Mouse (Mus musculus) midbrain, embryonic 14.5 days (tissue): ENCODE results near the gene Sowahc. TPM values are rescaled to one million over a fixed set of nuclear protein-coding genes. Genes with fewer than 3 reads are reported as not detected.
A peak's percentile ranks its signal among the peaks of the same experiment; 100 is the strongest.

Experiments
- ATAC-seq: fragments of 200-750 bp; cut with Nextera tagmentation; 2 replicates; pipeline ENCODE4 v1.8.0; 2017; ENCODE audit warnings: moderate number of reproducible peaks, moderate library complexity; ENCODE audit not compliant: low FRiP score, low TSS enrichment
- DNase-seq: peaks from one replicate; pipeline ENCODE4 v3.0.0-alpha.2; 2015
- H3K27ac ChIP-seq: fragments of 300-500 bp; sonication (generic); replicated peaks from 2 replicates; pipeline ENCODE4 v1.5.1; 2014; ENCODE audit warnings: mild to moderate bottlenecking, low read depth, low read length, moderate library complexity
- H3K27me3 ChIP-seq: fragments of 300-500 bp; sonication (generic); 2 replicates; pipeline ENCODE4 v1.6.1; 2014; ENCODE audit warnings: low read length, control low read depth, mixed read lengths; ENCODE audit not compliant: control insufficient read depth, insufficient read depth
- H3K36me3 ChIP-seq: fragments of 300-500 bp; sonication (generic); 2 replicates; pipeline ENCODE4 v1.6.1; 2014; ENCODE audit warnings: low read length, control low read depth; ENCODE audit not compliant: control insufficient read depth, insufficient read depth
- H3K4me1 ChIP-seq: fragments of 300-500 bp; sonication (generic); 2 replicates; pipeline ENCODE4 v1.6.1; 2014; ENCODE audit warnings: mild to moderate bottlenecking, antibody characterized with exemption, low read length, control low read depth; ENCODE audit not compliant: control insufficient read depth, insufficient read depth
- H3K4me2 ChIP-seq: fragments of 300-500 bp; sonication (generic); 2 replicates; pipeline ENCODE4 v1.6.1; 2014; ENCODE audit warnings: mild to moderate bottlenecking, low read length, moderate library complexity
- H3K4me3 ChIP-seq: fragments of 300-500 bp; sonication (generic); replicated peaks from 2 replicates; pipeline ENCODE4 v1.5.1; 2014; ENCODE audit warnings: low read depth, low read length
- H3K9ac ChIP-seq: fragments of 300-500 bp; sonication (generic); replicated peaks from 2 replicates; pipeline ENCODE4 v1.6.1; 2014; ENCODE audit warnings: mild to moderate bottlenecking, low read length, moderate library complexity
- H3K9me3 ChIP-seq: fragments of 300-500 bp; sonication (generic); 2 replicates; pipeline ENCODE4 v1.6.1; 2016; ENCODE audit warnings: low read length, control low read depth, mixed read lengths; ENCODE audit not compliant: control insufficient read depth
- WGBS: fragments of 180-500 bp; shearing (Covaris S2); extraction: QIAGEN DNeasy Blood & Tissue Kit; methylation state at CpG from one replicate; pipeline ENCODE4 v1.1.7; 2014; 5-methylcytosine and 5-hydroxymethylcytosine counted together
- polyA plus RNA-seq: library from polyadenylated mRNA; unstranded; fragments of >200 nt; fragmentation: Nextera tagmentation; extraction: Ambion mirVana; gene quantifications from 2 replicates; pipeline ENCODE4 v1.2.1, GENCODE M21; 2014

The Sowahc gene
- polyA plus RNA-seq, 1 experiment from 2014 or later = 17.7 TPM

DNA sequence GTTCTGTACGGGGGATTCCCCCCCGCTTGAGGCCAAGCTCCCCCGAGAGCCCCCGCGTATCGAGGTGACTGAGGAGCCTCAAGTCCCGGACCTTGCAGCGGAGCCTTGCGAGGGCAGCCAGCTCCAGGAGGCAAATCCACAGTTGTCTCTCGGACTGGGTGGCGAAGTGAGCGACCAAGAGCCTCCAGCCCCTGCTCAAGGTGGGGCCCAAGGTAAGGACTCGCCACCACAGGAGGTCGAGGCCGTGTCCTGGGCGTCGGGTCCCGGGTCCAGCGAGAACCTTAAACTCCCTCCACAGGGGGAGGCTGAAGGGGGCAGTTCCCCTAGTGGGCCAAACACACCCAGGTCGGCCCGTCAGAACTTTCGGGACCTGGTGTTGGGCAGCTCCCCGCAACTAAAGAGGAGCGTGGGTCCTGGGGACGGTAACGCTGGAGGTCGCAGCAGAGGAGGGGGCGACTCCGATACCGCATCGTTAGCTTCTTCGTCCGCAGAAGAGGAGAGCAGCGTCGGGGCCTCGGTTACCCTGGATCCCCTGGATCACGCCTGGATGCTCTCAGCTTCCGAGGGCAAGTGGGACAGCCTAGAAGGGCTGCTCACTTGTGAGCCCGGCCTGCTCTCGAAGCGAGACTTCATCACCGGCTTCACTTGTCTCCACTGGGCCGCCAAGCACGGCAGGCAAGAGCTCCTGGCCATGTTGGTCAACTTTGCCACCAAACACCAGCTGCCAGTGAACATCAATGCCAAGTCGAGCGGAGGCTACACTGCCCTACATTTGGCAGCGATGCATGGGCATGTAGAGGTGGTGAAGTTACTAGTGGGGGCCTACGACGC lies 733 bp downstream of the Sowahc start:
- DNase-seq (peak; percentile 43), ATAC-seq (peak; percentile 36)
- H3K27ac ChIP-seq = peak overlapping the region; percentile 95
- peak overlapping the region; percentile 88 for H3K4me3 ChIP-seq
- H3K9ac ChIP-seq = peak overlapping the region; percentile 85
- no peaks in the 10 kb centered on the region for H3K36me3 ChIP-seq
- WGBS = 3% methylated on average over 49 of the region's 49 CpGs
- H3K4me2 ChIP-seq = peak overlapping the region; percentile 99
- no peaks in the 10 kb centered on the region for H3K9me3 ChIP-seq
- H3K27me3 ChIP-seq = no peaks in the 10 kb centered on the region
- H3K4me1 ChIP-seq = peaks cover 32% of the 10 kb centered on the region

DNA sequence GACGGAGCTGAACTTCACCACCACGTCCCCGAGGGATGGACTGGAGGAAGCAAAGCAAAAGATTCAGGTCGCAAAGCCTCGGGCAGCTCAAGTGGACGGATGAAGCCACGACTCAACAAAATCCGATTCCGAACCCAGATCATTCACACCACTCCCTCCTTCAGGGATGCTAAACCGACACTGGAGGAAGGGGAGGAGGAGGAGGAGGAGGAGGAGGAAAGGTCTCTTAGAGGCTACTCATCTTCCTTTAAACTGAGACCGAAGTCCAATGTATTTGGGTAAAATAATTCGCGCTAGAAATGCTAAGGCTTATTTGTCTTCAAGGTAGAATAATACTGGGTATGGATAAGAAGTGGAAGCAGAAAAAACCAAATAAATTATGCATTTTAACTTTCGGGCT lies 1.5 kb downstream of the Sowahc start:
- Histone ChIP-seq H3K9me3 (no peaks in the 10 kb centered on the region), H3K36me3 (no peaks in the 10 kb centered on the region), H3K27me3 (no peaks in the 10 kb centered on the region), H3K9ac (peak overlapping the region; percentile 85), H3K4me2 (peak overlapping the region; percentile 99), H3K4me1 (peaks cover 32% of the 10 kb centered on the region), H3K4me3 (peak overlapping the region; percentile 88), H3K27ac (no peak overlapping the region)
- DNase-seq = no peak
- 45% methylated on average over 14 of the region's 14 CpGs for WGBS
- no peak for ATAC-seq

GRCm38 (mm10) chr10:59223890-59224289 lies 2.1 kb downstream of the Sowahc start:
- WGBS = 52% methylated on average over 4 of the region's 4 CpGs

GRCm38 (mm10) chr10:59225137-59225536 lies 3.4 kb downstream of the Sowahc start:
- no peak overlapping the region for H3K4me3 ChIP-seq
- H3K9me3 ChIP-seq = no peaks in the 10 kb centered on the region
- WGBS = 96% methylated on average over 2 of the region's 2 CpGs
- DNase-seq = no peak
- no peak overlapping the region for H3K27ac ChIP-seq
- peak overlapping the region; percentile 5; the same call in 1 of the 2 replicates for H3K4me2 ChIP-seq
- no peaks in the 10 kb centered on the region for H3K27me3 ChIP-seq
- no peak for ATAC-seq
- no peaks in the 10 kb centered on the region for H3K36me3 ChIP-seq
- no peak overlapping the region for H3K9ac ChIP-seq
- H3K4me1 ChIP-seq = peaks cover 21% of the 10 kb centered on the region

More at GRCm38 (mm10) chr10:59223890-59224289, 2.1 kb downstream of the Sowahc start:
- peak overlapping the region; percentile 88 for H3K4me3 ChIP-seq
- peaks cover 30% of the 10 kb centered on the region for H3K4me1 ChIP-seq
- no peak overlapping the region for H3K27ac ChIP-seq
- no peak overlapping the region for H3K9ac ChIP-seq
- peak overlapping the region; percentile 99 for H3K4me2 ChIP-seq
- H3K36me3 ChIP-seq = no peaks in the 10 kb centered on the region
- no peaks in the 10 kb centered on the region for H3K27me3 ChIP-seq
- ATAC-seq = no peak
- DNase-seq = no peak
- no peaks in the 10 kb centered on the region for H3K9me3 ChIP-seq

- Histone ChIP-seq H3K9ac (no peak overlapping the region), H3K4me1 (peaks cover 7% of the 10 kb centered on the region; the same call in 1 of the 2 replicates), H3K36me3 (no peaks in the 10 kb centered on the region), H3K9me3 (no peaks in the 10 kb centered on the region), H3K4me2 (no peak overlapping the region), H3K27me3 (no peaks in the 10 kb centered on the region), H3K27ac (no peak overlapping the region), H3K4me3 (no peak overlapping the region)
- 84% methylated on average over 4 of the region's 4 CpGs for WGBS
- ATAC-seq (no peak), DNase-seq (no peak)
These were observed 7.6 kb downstream of the Sowahc start for GRCm38 (mm10) chr10:59229205-59229820.

GRCm38 (mm10) chr10:59235227-59235626 lies 13.5 kb downstream of the Sowahc start:
- H3K4me2 ChIP-seq = no peak overlapping the region
- no peak for DNase-seq

DNA sequence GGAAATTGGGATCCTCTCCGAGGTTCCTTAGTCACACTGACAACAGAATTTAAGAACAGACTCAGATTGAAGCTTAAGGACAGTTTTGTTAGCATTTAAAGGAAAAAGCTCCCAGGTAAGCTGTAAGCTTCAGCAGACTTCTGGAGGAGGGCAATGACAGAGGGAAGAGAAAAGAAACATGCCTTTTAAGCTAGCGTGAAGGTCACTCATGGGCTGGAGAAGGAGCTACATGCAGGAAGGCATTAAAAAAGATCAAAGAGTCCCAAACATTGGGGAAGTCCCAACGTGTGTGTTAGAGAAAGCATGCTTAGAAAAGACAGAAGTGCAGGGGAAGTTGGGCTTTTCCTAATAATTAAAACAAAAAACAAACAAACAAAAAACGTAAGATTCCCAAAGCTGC lies 14.1 kb downstream of the Sowahc start:
- H3K4me1 ChIP-seq = no peaks in the 10 kb centered on the region
- no peak overlapping the region for H3K9ac ChIP-seq
- ATAC-seq (no peak), DNase-seq (no peak)
- H3K4me3 ChIP-seq = no peak overlapping the region
- no peak overlapping the region for H3K27ac ChIP-seq
- H3K36me3 ChIP-seq = no peaks in the 10 kb centered on the region
- no peak overlapping the region for H3K4me2 ChIP-seq
- 57% methylated on average over 4 of the region's 4 CpGs for WGBS
- H3K9me3 ChIP-seq = no peaks in the 10 kb centered on the region
- H3K27me3 ChIP-seq = no peaks in the 10 kb centered on the region

More at GRCm38 (mm10) chr10:59235227-59235626, 13.5 kb downstream of the Sowahc start:
- H3K27me3 ChIP-seq = no peaks in the 10 kb centered on the region
- no peaks in the 10 kb centered on the region for H3K9me3 ChIP-seq
- no peaks in the 10 kb centered on the region for H3K36me3 ChIP-seq
- no peak for ATAC-seq
- H3K4me3 ChIP-seq = no peak overlapping the region
- 96% methylated on average over 2 of the region's 2 CpGs for WGBS
- no peak overlapping the region for H3K27ac ChIP-seq
- no peaks in the 10 kb centered on the region for H3K4me1 ChIP-seq
- H3K9ac ChIP-seq = no peak overlapping the region

- Histone ChIP-seq H3K4me1 (no peaks in the 10 kb centered on the region), H3K27ac (no peak overlapping the region), H3K9me3 (no peaks in the 10 kb centered on the region), H3K4me3 (no peak overlapping the region), H3K4me2 (no peak overlapping the region), H3K36me3 (no peaks in the 10 kb centered on the region), H3K9ac (no peak overlapping the region), H3K27me3 (no peaks in the 10 kb centered on the region)
- DNase-seq (no peak), ATAC-seq (no peak)
- 89% methylated on average over 6 of the region's 6 CpGs for WGBS
These were observed 14.7 kb downstream of the Sowahc start for GRCm38 (mm10) chr10:59236486-59236885.
